Mouse (Mus musculus): ENCODE results near the gene Eva1c.

The Eva1c gene

DNA sequence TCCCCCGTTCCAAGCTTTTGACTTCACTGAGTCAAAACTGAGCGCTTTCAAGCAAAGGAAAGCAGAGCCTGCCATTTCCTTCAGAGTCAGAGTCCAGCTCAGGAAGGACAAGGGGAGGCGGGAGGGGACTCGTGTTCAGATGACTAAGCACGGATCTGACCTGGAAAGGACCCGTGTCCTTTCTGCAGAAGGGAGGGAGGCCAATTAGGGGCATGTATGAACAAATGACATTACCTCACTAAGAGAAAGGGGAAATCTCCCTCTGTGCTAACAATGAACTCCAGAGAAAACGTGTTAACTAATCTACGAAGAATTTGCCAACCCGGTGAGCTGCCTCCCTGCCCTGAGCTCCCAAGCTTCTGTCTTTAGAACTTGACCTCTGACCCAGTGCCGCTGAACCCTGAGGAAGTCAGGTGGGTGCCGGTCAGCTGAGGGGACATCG lies 89.5 kb downstream of the Eva1c start:
- DNase-seq (ENCODE audit: low read depth, low spot score), result no peak

DNA sequence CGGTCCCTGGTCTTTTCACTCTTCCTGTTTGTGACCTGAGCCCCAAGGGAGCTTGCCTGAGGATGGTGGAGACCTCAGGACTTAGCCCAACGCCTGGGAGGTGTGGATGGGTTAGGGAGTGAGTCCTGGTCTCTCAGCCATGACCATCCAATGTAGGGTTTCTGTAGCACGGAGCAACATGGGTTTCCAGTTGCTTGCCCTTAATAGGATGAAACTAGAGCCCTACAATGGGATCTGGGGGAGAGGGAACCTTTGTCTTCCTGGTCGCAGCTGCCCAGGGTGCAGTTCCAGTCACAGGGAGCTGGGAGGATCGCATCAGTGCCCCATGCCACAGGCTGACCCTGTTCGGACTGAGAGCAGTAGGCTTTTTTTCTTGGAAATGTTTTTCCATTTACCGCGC lies 90.6 kb downstream of the Eva1c start:
- DNase-seq (ENCODE audit: low read depth, low spot score), result no peak

DNA sequence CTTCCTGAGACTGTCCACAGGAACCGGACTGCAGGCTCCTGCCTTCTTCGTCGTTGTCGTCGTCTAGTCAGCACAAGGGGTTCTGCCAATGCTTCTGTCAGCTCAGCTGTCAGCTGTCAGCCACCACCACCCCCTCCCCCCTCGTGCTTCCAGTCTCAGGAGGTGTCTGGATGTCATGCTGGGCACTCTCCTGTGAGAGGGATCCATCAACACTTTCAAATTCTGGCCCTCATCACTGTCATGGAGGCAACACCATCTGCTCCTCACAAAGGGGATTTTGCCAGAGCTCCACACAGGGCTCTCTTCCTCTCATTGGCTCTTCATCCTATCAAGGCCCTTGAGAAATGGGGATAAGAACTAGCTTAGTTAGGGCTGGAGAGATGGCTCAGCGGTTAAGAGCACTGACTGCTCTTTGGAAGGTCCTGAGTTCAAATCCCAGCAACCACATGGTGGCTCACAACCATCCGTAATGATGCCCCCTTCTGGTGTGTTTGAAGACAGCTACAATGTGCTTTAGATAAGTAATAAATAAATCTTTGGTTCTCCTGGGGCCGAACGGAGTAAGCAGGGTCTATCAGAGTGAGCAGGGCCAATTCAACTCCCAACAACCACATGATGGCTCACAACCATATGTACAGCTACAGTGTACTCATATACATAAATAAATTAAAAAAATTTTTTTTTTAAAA lies 95.1 kb downstream of the Eva1c start:
- DNase-seq (ENCODE audit: low read depth, low spot score), result no peak

DNA sequence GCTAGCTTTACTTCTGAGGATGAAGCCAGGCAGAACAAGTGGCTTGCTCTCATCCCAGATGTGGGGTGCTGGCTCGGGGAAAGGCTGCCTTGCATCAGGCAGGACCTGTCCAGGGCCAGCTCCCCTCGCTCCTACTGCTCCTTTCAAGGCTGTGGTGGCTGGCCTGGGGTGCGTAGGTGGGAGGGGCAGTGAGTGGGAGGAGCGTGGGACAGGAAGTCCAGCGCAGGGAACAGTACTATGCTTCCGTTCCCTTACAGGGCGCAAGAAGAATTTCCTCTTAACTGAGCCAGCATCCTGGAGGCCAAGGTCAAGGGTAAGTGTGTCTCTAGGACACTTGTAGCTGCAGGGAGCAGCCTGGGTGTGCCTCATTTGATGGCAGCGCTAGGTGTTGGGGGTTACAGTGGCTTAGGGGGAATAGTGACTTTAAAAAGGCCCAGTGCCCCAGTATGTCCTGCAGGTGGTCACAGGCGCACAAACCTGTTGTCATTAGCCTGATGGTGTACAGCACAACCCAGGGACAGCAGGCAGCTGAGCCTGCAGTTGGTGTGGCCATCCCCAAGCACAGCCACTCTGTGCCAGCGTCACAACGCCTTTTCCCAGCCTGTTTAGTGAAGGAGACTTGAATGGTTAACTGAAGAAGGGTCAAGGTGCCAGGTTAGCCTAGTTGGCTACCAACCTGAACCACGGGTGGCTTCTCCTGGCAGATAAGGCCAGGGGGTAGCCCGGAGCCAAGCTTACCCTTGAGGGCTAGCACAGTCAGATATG lies 98.3 kb downstream of the Eva1c start:
- no peak for DNase-seq (ENCODE audit: low read depth, low spot score)

DNA sequence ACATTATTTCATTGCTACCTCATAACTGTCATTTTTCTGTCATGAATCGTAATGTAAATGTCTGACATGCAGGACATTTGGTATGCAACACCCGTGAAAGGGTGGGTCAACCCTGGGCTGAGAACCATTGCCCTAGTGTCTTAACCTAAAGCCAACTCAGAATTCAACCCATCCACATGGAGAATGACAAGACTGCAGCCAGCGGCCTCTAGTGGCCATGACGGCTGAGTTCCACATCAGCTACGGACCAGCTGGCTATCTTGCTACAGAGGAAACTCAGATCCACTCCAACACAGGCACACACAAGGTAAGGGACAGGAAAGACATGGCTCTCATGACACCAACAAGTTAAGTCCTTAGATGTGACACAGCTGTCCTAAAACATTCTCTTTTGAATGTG lies 98.9 kb downstream of the Eva1c start:
- peak; percentile 62 for DNase-seq (ENCODE audit: low read depth, low spot score)

DNA sequence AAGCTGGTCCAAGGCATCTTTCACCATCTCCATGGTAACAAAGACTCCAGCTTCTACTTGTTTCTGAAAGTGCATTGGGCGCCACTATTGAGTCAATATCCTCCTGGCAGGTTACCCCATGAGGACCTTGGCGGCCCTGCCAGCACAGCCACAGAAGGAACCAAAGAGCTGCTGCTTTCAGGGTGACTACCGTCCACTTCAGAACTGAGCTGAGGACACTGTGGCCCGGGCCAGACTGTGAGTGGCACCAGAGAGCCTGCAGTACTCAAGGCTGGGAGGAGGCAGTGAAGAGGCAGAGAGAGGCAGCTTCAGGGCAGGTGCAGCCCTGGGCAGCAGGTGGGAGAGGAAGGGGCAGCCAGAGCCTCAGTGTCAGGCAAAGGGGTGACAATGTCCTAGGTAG lies 100.9 kb downstream of the Eva1c start:
- no peak for DNase-seq (ENCODE audit: low read depth, low spot score)

DNA sequence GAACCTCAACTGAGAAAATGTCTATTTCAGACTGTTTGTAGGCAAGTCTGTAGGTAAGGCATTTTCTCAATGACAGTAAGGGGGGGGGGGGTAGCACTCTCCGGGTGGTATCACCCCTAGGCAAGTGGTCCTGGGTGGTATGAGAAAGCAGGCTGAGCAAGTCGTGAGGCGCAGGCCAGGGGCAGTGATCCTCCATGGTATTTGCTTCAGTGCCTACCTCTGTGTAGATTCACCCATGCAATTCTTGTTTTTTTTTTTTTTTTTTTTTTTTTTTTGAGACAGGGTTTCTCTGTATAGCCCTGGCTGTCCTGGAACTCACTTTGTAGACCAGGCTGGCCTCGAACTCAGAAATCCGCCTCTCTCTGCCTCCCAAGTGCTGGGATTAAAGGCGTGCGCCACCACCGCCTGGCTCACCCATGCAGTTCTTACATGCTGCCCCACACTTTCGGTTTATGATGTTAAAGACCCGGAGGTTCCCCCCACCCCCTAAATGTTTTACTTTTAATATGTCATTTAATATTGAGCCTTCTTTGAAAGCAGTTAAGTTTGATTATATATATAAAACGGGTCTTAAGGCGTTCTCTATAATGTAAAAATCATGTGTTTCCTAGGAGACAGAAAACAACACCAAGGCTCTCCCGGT lies 107.1 kb downstream of the Eva1c start:
- no peak for DNase-seq (ENCODE audit: low read depth, low spot score)

DNA sequence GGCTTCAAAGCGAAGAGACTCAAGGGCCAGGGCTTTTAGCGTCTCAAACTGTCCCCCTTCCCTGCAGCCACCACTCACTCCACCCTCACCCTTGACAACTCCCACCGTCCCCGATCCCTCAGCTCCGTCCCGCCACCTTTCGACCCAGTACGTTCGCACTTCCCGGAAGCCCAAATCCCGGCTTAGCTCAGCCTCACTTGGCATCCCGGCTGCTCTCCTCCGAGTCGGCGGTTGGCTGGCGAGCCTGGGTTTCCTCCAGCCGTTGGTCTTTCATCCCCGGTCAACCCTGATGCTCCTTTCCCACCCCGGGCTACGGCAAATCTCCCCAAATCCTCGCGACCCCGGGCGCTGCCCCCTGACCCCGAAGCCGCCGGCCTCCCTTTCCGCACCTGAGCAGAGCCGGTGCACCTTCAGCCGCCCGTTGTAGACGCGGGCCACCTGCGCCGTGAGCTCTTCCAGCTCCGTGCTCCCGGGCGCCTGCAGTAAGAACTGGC lies 107.7 kb downstream of the Eva1c start:
- peak; percentile 55 for DNase-seq (ENCODE audit: low read depth, low spot score)

DNA sequence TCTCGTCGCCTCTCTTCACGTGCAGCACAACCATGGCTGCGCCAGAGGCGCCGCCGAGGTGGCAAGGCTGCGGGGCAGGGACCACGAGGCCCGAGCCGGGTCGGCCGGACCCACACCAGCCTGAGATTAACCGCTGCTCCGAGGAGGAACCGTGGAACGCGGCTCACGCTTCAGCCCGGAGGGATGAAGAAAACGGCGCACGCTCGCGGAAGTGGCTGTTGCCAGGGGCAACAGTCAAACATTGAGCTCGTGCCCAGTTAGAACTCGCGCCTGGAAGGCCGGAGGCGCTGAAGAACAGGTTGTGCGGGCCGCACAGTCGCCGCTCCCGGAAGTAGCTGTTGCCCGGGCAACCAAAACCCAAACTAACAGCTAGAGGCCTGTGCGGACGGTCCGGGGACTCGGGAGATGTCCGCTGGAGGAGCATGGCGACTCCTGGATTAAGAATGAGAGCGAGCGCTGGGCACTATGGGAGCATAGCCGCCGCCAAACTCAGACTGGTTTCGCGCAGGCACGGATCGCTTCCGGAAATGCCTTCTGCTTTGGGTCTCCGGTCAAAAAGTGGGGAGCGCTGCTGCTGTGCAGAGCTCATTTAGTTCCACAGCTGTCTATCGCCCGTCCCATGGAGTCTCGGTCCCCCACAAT lies 108.3 kb downstream of the Eva1c start, which contains the start of gene Cfap298:
Cfap298 (minus strand) TSS at position 428 of the 642 bp plus-strand sequence.
- DNase-seq (ENCODE audit: low read depth, low spot score), result peak; percentile 98

DNA sequence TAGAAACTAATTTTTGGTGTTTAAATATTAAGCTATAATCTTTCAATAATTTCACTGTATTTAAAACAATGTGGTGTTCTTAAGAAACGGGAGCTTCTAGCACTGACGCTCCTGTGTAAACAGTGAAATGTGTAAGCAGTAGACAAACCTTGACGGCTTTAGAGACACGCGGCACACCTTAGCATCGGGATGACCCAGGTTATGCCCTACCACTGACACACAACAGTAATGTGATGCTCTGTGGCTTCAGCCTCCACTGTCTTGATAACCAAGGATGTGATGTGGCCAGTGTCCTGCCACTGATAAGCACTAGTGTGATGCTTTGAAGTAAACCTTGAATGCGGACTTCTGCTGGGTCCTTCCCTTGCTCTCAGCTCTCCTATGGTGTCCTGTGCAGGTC lies 114.7 kb downstream of the Eva1c start:
- no peak for DNase-seq (ENCODE audit: low read depth, low spot score)

DNA sequence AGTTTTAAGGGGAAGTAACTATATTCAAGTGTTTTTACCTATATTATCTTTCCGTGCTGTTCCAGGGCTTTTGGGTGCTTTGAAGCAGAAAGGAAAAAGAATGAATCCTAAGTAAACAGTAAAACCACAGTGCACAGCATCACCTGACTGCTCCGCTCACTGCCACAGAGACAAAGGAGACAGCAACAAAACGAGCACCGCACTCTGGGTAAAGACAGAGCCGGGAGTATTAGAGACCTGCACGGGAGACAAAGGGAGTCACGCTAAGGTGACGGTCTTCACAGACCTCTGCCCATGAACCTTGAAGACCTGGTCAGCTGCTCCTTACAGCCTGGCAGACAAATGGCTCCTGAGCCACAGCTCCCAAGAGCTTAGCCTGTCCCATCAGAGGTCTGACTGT lies 120.5 kb downstream of the Eva1c start:
- no peak for DNase-seq (ENCODE audit: low read depth, low spot score)

DNA sequence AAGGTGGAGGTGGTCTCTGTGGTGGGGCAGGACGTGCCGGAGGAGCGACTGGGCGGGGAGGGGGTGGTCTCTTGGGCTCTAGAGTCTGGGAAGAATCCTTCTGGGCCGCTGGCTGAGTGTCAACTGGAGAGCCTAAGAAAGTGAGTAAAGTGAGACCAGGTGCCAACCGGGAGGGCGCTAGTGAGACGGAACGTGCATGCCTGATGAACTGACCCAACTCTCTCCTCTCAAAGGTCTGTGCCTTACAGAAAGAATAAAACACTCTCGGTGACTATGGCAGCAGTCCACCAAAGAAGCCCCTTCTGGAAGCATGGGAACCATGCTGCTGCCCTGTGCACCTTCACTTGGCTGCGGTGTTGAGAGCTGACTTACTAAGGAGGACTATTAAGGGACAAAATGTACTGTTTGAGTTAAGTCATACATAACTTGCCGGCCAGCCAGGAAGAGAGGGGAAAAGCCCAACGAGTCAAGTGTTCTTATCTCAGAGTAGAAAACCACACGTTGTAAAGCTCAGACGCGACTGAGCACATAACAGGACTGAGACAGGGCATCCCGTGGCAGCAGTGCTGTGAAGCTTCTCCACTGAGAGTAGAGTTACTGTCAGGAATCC lies 123.9 kb downstream of the Eva1c start:
- no peak for DNase-seq (ENCODE audit: low read depth, low spot score)

DNA sequence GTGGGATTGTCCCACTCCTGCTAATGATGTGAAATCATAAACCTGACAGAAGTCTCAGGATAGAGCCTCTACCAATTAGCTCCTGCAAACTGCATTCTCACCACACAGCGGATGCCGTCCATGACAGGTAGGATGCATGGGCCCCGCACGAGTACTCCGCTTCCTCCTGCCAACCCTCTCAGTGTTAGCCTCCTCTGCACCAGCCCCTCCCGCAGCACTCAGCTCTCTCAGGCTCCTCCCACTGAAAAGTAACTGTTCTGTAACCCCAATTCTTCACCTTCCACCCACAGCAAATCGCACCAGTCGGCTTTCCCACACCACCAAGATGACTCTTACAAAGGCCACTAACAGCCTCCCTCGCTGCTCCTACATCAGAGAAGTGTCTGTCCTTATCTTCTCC lies 126.6 kb downstream of the Eva1c start:
- no peak for DNase-seq (ENCODE audit: low read depth, low spot score)

DNA sequence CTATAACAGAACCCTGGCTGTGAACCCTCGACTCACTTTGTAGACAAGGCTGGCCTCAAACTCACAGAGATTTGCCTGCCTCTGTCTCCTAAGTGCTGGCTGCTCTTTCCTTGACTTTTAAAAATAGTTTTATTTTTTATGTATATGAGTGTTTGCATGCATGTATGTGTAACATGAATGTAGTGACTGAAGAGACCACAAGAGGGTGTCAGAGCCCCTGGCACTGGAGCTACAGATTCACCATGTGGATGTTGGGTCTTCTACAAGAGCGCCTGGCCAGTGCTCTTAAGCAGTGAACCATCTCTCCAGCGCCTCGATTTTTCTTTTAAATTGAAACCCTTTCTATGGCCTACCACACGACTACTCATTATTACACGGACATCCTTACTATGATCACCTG lies 127.3 kb downstream of the Eva1c start:
- DNase-seq (ENCODE audit: low read depth, low spot score), result no peak

All from mesoderm, embryonic 11.5 days (tissue).